Mouse (Mus musculus): Measurements from ENCODE around the gene Ripor3. TPM values are rescaled to one million over a fixed set of nuclear protein-coding genes. Genes with fewer than 3 reads are reported as not detected.

The Ripor3 gene
- polyA plus RNA-seq, 1 experiment, result 5.3 TPM

- no peak overlapping the region for H3K27ac ChIP-seq (ENCODE audit: insufficient read depth, low read length)
- no peak; the same call in 1 of the 2 replicates for TF ChIP-seq CTCF (IDR thresholded peaks at IDR 0.05; ENCODE audit: extremely low read depth, insufficient read depth, insufficient read length, insufficient replicate concordance)
- no peak for TF ChIP-seq POLR2A (IDR thresholded peaks at IDR 0.05; ENCODE audit: low read depth, low read length)
- no peaks in the 10 kb centered on the region for H3K4me1 ChIP-seq (ENCODE audit: control insufficient read depth, insufficient read depth, insufficient read length)
- H3K27me3 ChIP-seq (ENCODE audit: control insufficient read depth, insufficient read depth, low read length), result no peaks in the 10 kb centered on the region
- DNase-seq (ENCODE audit: low read depth in 1 of 2, low spot score in 2 of 2), result no peak
- H3K4me3 ChIP-seq (ENCODE audit: extremely low read depth, insufficient read depth, insufficient read length), result no peak overlapping the region
- WGBS, result 65% methylated on average over 2 of the region's 2 CpGs
- no peaks in the 10 kb centered on the region for H3K36me3 ChIP-seq (ENCODE audit: control insufficient read depth, insufficient read depth, low read length)
Observed at GRCm38 (mm10) chr2:168004369-168004768, 6.0 kb downstream of the Ripor3 start.

- DNase-seq (ENCODE audit: low read depth in 1 of 2, low spot score in 2 of 2), result no peak
- no peaks in the 10 kb centered on the region for H3K4me1 ChIP-seq (ENCODE audit: control insufficient read depth, insufficient read depth, insufficient read length)
- WGBS, result 93% methylated on average over 12 of the region's 12 CpGs
- no peak overlapping the region for H3K4me3 ChIP-seq (ENCODE audit: extremely low read depth, insufficient read depth, insufficient read length)
- TF ChIP-seq POLR2A (IDR thresholded peaks at IDR 0.05; ENCODE audit: low read depth, low read length) (no peak), CTCF (IDR thresholded peaks at IDR 0.05; ENCODE audit: extremely low read depth, insufficient read depth, insufficient read length, insufficient replicate concordance) (no peak)
- H3K27ac ChIP-seq (ENCODE audit: insufficient read depth, low read length), result no peak overlapping the region
- no peaks in the 10 kb centered on the region for H3K36me3 ChIP-seq (ENCODE audit: control insufficient read depth, insufficient read depth, low read length)
- H3K27me3 ChIP-seq (ENCODE audit: control insufficient read depth, insufficient read depth, low read length), result no peaks in the 10 kb centered on the region
Observed at GRCm38 (mm10) chr2:168003431-168003830, 7.0 kb downstream of the Ripor3 start.

DNA sequence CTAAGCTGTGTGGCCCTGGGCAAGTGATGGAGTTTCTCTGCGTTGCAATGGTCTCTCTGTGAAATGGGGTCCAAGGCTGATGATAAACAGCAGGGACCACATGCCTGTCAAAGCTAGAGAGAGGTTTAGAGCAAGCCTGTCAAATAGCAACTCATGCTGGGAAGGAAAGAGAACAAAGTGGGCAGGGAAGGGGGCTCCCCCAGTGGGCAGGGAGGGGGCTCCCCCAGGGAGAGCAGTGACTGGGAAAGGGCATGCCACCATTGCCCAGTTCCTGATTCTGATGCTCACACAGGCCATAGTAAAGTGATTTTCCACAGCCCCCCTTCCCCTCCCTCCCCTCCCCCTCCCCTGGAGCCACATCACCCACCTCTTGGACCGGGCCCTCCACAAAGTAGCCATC, 7.5 kb downstream of the Ripor3 start:
- Histone ChIP-seq H3K4me1 (ENCODE audit: control insufficient read depth, insufficient read depth, insufficient read length) (peaks cover 1% of the 10 kb centered on the region; the same call in 1 of the 2 replicates), H3K36me3 (ENCODE audit: control insufficient read depth, insufficient read depth, low read length) (no peaks in the 10 kb centered on the region)
- TF ChIP-seq POLR2A (IDR thresholded peaks at IDR 0.05; ENCODE audit: low read depth, low read length) (no peak), CTCF (IDR thresholded peaks at IDR 0.05; ENCODE audit: extremely low read depth, insufficient read depth, insufficient read length, insufficient replicate concordance) (no peak)

DNA sequence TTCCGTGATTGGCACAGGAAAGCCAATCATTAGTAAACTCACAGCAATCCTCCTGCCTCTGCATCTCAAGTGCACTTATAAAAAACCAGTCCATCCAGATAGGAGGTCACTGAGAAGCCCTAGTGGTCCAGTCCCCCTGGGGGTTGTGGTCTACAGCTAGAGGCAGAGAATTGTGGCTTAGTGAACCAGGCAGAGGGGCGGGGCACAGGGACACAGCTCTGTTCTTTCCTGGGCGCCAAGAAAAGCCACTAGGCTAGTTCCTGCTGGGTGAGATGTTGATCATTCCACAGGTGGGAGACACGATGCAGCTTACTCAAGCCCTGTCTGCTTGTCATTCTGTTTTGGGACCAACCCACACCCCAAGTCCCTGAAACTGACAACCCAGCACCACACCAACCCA, 8.2 kb downstream of the Ripor3 start:
- no peaks in the 10 kb centered on the region for H3K36me3 ChIP-seq (ENCODE audit: control insufficient read depth, insufficient read depth, low read length)

More for the DNA sequence above, 7.5 kb downstream of the Ripor3 start:
- 91% methylated on average over 1 of the region's 2 CpGs for WGBS
- Histone ChIP-seq H3K27me3 (ENCODE audit: control insufficient read depth, insufficient read depth, low read length) (no peaks in the 10 kb centered on the region), H3K27ac (ENCODE audit: insufficient read depth, low read length) (no peak overlapping the region), H3K4me3 (ENCODE audit: extremely low read depth, insufficient read depth, insufficient read length) (no peak overlapping the region)
- DNase-seq (ENCODE audit: low read depth in 1 of 2, low spot score in 2 of 2), result no peak

GRCm38 (mm10) chr2:167999145-167999743, 11.2 kb downstream of the Ripor3 start:
- Histone ChIP-seq H3K27me3 (ENCODE audit: control insufficient read depth, insufficient read depth, low read length) (no peaks in the 10 kb centered on the region), H3K4me3 (ENCODE audit: extremely low read depth, insufficient read depth, insufficient read length) (no peak overlapping the region), H3K27ac (ENCODE audit: insufficient read depth, low read length) (no peak overlapping the region), H3K4me1 (ENCODE audit: control insufficient read depth, insufficient read depth, insufficient read length) (peaks cover 6% of the 10 kb centered on the region; the same call in 1 of the 2 replicates), H3K36me3 (ENCODE audit: control insufficient read depth, insufficient read depth, low read length) (no peaks in the 10 kb centered on the region)
- DNase-seq (ENCODE audit: low read depth in 1 of 2, low spot score in 2 of 2), result no peak
- TF ChIP-seq POLR2A (IDR thresholded peaks at IDR 0.05; ENCODE audit: low read depth, low read length), result no peak
- no peak for TF ChIP-seq CTCF (IDR thresholded peaks at IDR 0.05; ENCODE audit: extremely low read depth, insufficient read depth, insufficient read length, insufficient replicate concordance)
- WGBS, result 90% methylated on average over 3 of the region's 3 CpGs

More for the DNA sequence above, 8.2 kb downstream of the Ripor3 start:
- H3K27ac ChIP-seq (ENCODE audit: insufficient read depth, low read length), result no peak overlapping the region
- WGBS, result 47% methylated on average over 4 of the region's 4 CpGs
- DNase-seq (ENCODE audit: low read depth in 1 of 2, low spot score in 2 of 2), result no peak
- TF ChIP-seq CTCF (IDR thresholded peaks at IDR 0.05; ENCODE audit: extremely low read depth, insufficient read depth, insufficient read length, insufficient replicate concordance), result no peak
- no peak for TF ChIP-seq POLR2A (IDR thresholded peaks at IDR 0.05; ENCODE audit: low read depth, low read length)
- peaks cover 4% of the 10 kb centered on the region; the same call in 1 of the 2 replicates for H3K4me1 ChIP-seq (ENCODE audit: control insufficient read depth, insufficient read depth, insufficient read length)
- no peak overlapping the region for H3K4me3 ChIP-seq (ENCODE audit: extremely low read depth, insufficient read depth, insufficient read length)
- no peaks in the 10 kb centered on the region for H3K27me3 ChIP-seq (ENCODE audit: control insufficient read depth, insufficient read depth, low read length)

DNA sequence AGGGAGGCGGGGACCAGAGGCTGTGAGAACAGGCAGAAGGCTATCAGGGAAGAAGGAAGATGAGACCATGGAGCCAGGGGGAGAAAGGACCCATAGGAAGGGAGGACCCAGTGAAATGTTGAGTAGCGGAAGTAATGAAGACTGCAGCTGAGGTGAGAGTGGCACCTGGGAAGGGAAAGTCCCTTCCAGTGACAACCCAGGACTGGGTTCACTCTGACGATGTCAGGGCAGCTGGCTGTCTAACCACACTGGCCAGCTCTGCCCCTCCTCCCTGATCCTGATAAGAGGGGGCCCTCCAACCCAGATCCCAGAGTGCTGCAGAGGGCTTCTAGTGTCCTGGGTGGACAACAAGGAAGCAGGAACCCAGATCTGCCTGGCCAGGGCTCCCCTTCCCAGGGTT, 12.9 kb downstream of the Ripor3 start:
- H3K27ac ChIP-seq (ENCODE audit: insufficient read depth, low read length), result no peak overlapping the region
- no peaks in the 10 kb centered on the region for H3K27me3 ChIP-seq (ENCODE audit: control insufficient read depth, insufficient read depth, low read length)
- H3K36me3 ChIP-seq (ENCODE audit: control insufficient read depth, insufficient read depth, low read length), result no peaks in the 10 kb centered on the region
- no peak overlapping the region for H3K4me3 ChIP-seq (ENCODE audit: extremely low read depth, insufficient read depth, insufficient read length)
- TF ChIP-seq POLR2A (IDR thresholded peaks at IDR 0.05; ENCODE audit: low read depth, low read length), result no peak
- no peak for TF ChIP-seq CTCF (IDR thresholded peaks at IDR 0.05; ENCODE audit: extremely low read depth, insufficient read depth, insufficient read length, insufficient replicate concordance)
- peak in 1 of 2 experiments; percentile 19 for DNase-seq (ENCODE audit: low read depth in 1 of 2, low spot score in 2 of 2)
- H3K4me1 ChIP-seq (ENCODE audit: control insufficient read depth, insufficient read depth, insufficient read length), result peaks cover 6% of the 10 kb centered on the region; the same call in 1 of the 2 replicates
- 32% methylated on average over 3 of the region's 3 CpGs for WGBS

DNA sequence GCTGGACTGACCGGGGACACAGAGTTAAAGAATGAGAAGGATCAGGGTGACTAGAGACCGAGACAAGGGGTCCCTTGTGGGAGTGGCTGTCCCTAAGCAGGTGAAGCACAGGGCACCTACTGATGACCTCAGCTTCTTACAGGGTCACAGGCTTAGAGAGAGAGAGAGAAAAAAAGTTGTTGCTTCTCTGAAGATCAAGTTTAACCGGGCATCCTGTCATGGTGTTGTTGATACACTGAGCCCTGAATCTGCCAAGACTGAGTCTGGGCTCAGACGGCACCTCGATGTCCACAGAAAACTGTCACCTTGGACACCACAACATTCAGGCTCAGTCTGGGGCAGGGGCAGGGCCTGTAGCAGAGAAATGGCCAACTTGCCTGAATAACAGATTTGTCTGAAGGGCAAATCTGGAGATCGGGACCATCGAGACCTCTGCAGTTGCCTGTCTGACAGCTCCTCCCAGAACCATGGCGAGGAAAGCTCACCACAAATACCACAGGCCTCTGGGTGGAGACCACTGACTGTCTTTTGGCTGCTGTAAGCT, 13.7 kb downstream of the Ripor3 start:
- peak overlapping the region; percentile 59 for H3K27ac ChIP-seq (ENCODE audit: insufficient read depth, low read length)
- H3K4me1 ChIP-seq (ENCODE audit: control insufficient read depth, insufficient read depth, insufficient read length), result peaks cover 6% of the 10 kb centered on the region; the same call in 1 of the 2 replicates
- WGBS, result 30% methylated on average over 8 of the region's 8 CpGs
- no peaks in the 10 kb centered on the region for H3K27me3 ChIP-seq (ENCODE audit: control insufficient read depth, insufficient read depth, low read length)
- H3K4me3 ChIP-seq (ENCODE audit: extremely low read depth, insufficient read depth, insufficient read length), result peak overlapping the region; percentile 20; the same call in 1 of the 2 replicates
- H3K36me3 ChIP-seq (ENCODE audit: control insufficient read depth, insufficient read depth, low read length), result no peaks in the 10 kb centered on the region
- peak in 1 of 2 experiments; percentile 14 for DNase-seq (ENCODE audit: low read depth in 1 of 2, low spot score in 2 of 2)
- TF ChIP-seq POLR2A (IDR thresholded peaks at IDR 0.05; ENCODE audit: low read depth, low read length) (no peak), CTCF (IDR thresholded peaks at IDR 0.05; ENCODE audit: extremely low read depth, insufficient read depth, insufficient read length, insufficient replicate concordance) (no peak)

Measured in spleen, adult 2 months (tissue).